Mouse (Mus musculus): ENCODE results near the gene Rcl1. TPM values are rescaled to one million over a fixed set of nuclear protein-coding genes. Genes with fewer than 3 reads are reported as not detected.

The Rcl1 gene
- polyA plus RNA-seq, 1 experiment from 2014 or later = 61.5 TPM

- Histone ChIP-seq H3K27me3 (no peaks in the 10 kb centered on the region), H3K4me3 (replicated peaks) (no peak overlapping the region), H3K36me3 (no peaks in the 10 kb centered on the region), H3K9me3 (no peaks in the 10 kb centered on the region), H3K27ac (no peak overlapping the region), H3K9ac (replicated peaks) (no peak overlapping the region), H3K4me1 (replicated peaks) (no peaks in the 10 kb centered on the region), H3K4me2 (no peak overlapping the region)
- WGBS = 57% methylated on average over 3 of the region's 3 CpGs
- no peak for ATAC-seq (ENCODE audit: insufficient number of reproducible peaks, insufficient read depth, low FRiP score, low TSS enrichment, low read depth)
Observed at GRCm38 (mm10) chr19:29155552-29155951, 54.4 kb downstream of the Rcl1 start.

- Histone ChIP-seq H3K9me3 (no peaks in the 10 kb centered on the region), H3K9ac (replicated peaks) (no peak overlapping the region), H3K27me3 (no peaks in the 10 kb centered on the region), H3K4me3 (replicated peaks) (no peak overlapping the region), H3K36me3 (no peaks in the 10 kb centered on the region), H3K27ac (no peak overlapping the region), H3K4me1 (replicated peaks) (no peaks in the 10 kb centered on the region), H3K4me2 (no peak overlapping the region)
- 55% methylated on average over 3 of the region's 3 CpGs for WGBS
- no peak for ATAC-seq (ENCODE audit: insufficient number of reproducible peaks, insufficient read depth, low FRiP score, low TSS enrichment, low read depth)
Observed at GRCm38 (mm10) chr19:29156417-29156816, 55.2 kb downstream of the Rcl1 start.

DNA sequence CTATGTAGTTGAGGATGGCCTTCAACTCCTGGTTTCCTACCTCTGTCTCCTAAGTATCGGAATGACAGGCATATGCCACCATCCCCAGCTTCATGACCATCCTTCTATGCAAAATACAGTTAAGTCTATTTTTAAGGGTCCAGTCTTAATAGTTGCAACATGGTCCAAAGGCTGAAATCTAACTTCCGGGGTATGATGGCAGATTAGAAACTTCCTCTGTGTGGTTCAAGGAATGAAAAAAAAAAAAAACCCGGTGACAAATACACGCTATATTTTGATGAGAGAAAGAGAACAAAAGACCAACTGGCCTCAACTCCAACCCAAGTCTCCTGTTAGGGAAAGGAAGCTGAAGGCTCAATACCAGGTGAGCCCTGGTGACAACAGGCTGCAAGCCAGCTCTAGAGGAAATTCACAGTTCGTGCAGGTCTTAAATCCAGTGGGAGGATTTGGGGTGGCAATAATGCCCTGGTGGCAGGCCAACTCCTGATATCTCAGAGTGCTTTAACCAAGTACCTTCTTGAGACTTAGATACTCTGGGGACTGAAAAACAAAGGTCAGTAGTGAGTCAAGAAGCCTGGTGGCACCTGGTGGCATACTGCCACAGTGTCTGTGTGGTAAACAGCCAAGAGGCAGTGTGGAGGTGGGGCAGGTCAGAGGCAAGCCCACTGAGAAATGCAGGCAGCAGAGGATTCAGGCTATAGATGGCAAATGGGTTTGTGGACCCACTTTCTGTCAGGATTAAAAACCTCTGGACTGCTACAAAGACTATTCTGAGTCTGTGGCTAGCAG, 56.7 kb downstream of the Rcl1 start:
- no peaks in the 10 kb centered on the region for H3K27me3 ChIP-seq
- ATAC-seq (ENCODE audit: insufficient number of reproducible peaks, insufficient read depth, low FRiP score, low TSS enrichment, low read depth) = no peak
- H3K36me3 ChIP-seq = no peaks in the 10 kb centered on the region
- H3K4me1 ChIP-seq (replicated peaks) = no peaks in the 10 kb centered on the region
- H3K9ac ChIP-seq (replicated peaks) = no peak overlapping the region
- H3K4me3 ChIP-seq (replicated peaks) = no peak overlapping the region
- no peak overlapping the region for H3K4me2 ChIP-seq
- WGBS = 91% methylated on average over 5 of the region's 5 CpGs
- no peak overlapping the region for H3K27ac ChIP-seq
- no peaks in the 10 kb centered on the region for H3K9me3 ChIP-seq

GRCm38 (mm10) chr19:29158486-29158885, 57.3 kb downstream of the Rcl1 start:
- ATAC-seq (ENCODE audit: insufficient number of reproducible peaks, insufficient read depth, low FRiP score, low TSS enrichment, low read depth) = no peak
- Histone ChIP-seq H3K4me3 (replicated peaks) (no peak overlapping the region), H3K9me3 (no peaks in the 10 kb centered on the region), H3K27me3 (no peaks in the 10 kb centered on the region), H3K27ac (no peak overlapping the region), H3K9ac (replicated peaks) (no peak overlapping the region), H3K4me1 (replicated peaks) (no peaks in the 10 kb centered on the region), H3K4me2 (no peak overlapping the region), H3K36me3 (no peaks in the 10 kb centered on the region)
- 76% methylated on average over 3 of the region's 3 CpGs for WGBS

DNA sequence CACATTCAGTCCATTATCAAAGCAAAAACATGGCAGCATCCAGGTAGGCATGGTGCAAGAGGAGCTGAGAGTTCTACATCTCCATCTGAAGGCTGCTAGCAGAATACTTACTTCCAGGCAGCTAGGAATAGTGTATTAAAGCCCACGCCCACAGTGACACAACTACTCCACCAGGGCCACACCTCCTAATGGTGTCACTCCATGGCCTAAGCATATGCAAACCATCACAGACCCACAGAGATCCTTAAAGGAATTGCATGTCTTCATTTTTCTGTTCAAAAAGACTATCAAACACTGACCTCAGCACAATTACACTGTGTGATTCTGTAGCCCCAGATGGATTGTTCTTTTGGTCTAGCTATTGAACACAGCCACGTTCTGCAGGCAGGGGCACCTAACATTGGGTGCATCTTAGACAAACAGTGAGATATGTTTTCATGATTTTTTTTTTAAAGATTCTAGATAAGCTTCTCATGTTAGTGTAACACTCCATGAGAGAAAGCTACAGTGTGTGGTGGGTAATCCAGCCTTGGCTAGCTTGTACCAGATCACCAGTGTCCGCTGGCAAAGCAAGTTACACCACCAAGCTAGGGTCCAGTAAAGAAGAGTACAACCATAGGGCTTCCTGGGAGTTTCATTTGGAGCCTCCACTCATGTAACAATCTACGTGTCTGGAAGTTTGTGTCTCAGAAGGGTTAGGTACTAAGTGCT, 62.8 kb downstream of the Rcl1 start:
- no peak overlapping the region for H3K9ac ChIP-seq (replicated peaks)

DNA sequence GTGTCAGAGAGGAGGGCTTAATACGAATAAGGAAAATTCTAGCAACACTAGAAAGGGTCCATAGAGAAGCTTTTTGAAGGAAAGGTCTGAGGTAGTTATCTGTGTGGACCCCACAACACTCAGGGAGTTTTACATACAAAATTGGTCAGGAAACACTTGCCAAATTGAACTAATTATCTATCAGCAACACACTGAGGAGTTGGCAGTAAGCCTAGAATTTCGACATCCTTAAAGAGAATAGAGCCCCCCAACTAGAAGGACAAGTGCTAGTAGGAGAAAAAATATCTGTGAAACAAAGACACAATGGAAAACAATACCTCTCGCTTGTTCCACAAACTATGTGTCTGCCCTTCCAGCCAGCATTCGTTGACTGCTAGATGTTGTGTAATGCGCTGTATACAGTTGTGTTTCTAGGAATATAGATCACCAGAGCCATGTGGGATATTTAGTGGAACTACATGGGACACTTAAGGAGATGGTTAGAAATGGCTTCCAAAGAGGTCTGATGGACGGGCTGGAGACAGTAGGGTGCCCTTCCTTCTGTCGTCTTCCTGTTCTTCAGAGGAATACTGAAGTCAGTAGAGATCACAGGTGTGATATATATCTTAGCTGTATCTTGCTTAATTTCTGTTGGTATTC, 63.5 kb downstream of the Rcl1 start:
- no peak overlapping the region for H3K4me2 ChIP-seq
- no peak overlapping the region for H3K4me3 ChIP-seq (replicated peaks)
- no peaks in the 10 kb centered on the region for H3K27me3 ChIP-seq
- H3K4me1 ChIP-seq (replicated peaks) = no peaks in the 10 kb centered on the region
- no peak overlapping the region for H3K27ac ChIP-seq
- WGBS = 86% methylated on average over 7 of the region's 7 CpGs
- H3K9ac ChIP-seq (replicated peaks) = no peak overlapping the region
- no peaks in the 10 kb centered on the region for H3K36me3 ChIP-seq
- no peak for ATAC-seq (ENCODE audit: insufficient number of reproducible peaks, insufficient read depth, low FRiP score, low TSS enrichment, low read depth)
- no peaks in the 10 kb centered on the region for H3K9me3 ChIP-seq

More for the DNA sequence above, 62.8 kb downstream of the Rcl1 start:
- ATAC-seq (ENCODE audit: insufficient number of reproducible peaks, insufficient read depth, low FRiP score, low TSS enrichment, low read depth) = no peak
- Histone ChIP-seq H3K27me3 (no peaks in the 10 kb centered on the region), H3K4me2 (no peak overlapping the region), H3K27ac (no peak overlapping the region), H3K4me3 (replicated peaks) (no peak overlapping the region), H3K4me1 (replicated peaks) (no peaks in the 10 kb centered on the region), H3K9me3 (no peaks in the 10 kb centered on the region), H3K36me3 (no peaks in the 10 kb centered on the region)
- 89% methylated on average over 4 of the region's 4 CpGs for WGBS

DNA sequence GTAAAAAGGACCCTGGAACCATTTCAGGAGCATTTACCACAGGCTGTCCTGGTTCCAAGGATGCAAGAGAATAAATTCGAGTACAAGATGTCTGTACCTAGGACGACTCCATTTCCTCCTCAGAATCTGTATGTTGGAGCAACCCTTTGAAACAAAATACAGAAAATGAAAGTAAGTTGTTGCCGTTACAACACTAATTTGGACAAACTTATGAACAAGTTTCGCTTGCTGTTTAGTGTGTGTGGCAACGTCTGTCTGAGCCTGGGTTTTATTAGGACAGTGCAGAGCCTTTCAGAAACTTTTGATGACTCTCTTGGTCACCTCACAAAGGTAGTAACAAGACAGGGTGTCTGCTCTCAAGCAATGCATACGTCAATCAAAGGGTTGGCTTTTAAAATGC, 66.8 kb downstream of the Rcl1 start:
- Histone ChIP-seq H3K9me3 (no peaks in the 10 kb centered on the region), H3K27me3 (no peaks in the 10 kb centered on the region), H3K27ac (no peak overlapping the region), H3K4me3 (replicated peaks) (no peak overlapping the region), H3K4me2 (no peak overlapping the region), H3K36me3 (no peaks in the 10 kb centered on the region), H3K4me1 (replicated peaks) (no peaks in the 10 kb centered on the region), H3K9ac (replicated peaks) (no peak overlapping the region)
- ATAC-seq (ENCODE audit: insufficient number of reproducible peaks, insufficient read depth, low FRiP score, low TSS enrichment, low read depth) = no peak
- 77% methylated on average over 6 of the region's 6 CpGs for WGBS

- WGBS = 84% methylated on average over 4 of the region's 4 CpGs
- Histone ChIP-seq H3K4me3 (replicated peaks) (no peak overlapping the region), H3K36me3 (no peaks in the 10 kb centered on the region), H3K4me1 (replicated peaks) (peaks cover 5% of the 10 kb centered on the region; the same call in 1 of the 2 replicates), H3K4me2 (no peak overlapping the region), H3K9ac (replicated peaks) (no peak overlapping the region), H3K27me3 (no peaks in the 10 kb centered on the region), H3K9me3 (peaks cover 6% of the 10 kb centered on the region; the same call in 1 of the 2 replicates), H3K27ac (no peak overlapping the region)
- ATAC-seq (ENCODE audit: insufficient number of reproducible peaks, insufficient read depth, low FRiP score, low TSS enrichment, low read depth) = no peak
Observed at GRCm38 (mm10) chr19:29180336-29180735, 79.2 kb downstream of the Rcl1 start.

GRCm38 (mm10) chr19:29182166-29182565, 81.0 kb downstream of the Rcl1 start:
- Histone ChIP-seq H3K4me2 (no peak overlapping the region), H3K4me1 (replicated peaks) (peaks cover 5% of the 10 kb centered on the region; the same call in 1 of the 2 replicates), H3K27me3 (no peaks in the 10 kb centered on the region), H3K4me3 (replicated peaks) (no peak overlapping the region), H3K27ac (no peak overlapping the region), H3K9ac (replicated peaks) (no peak overlapping the region), H3K36me3 (no peaks in the 10 kb centered on the region), H3K9me3 (peaks cover 6% of the 10 kb centered on the region; the same call in 1 of the 2 replicates)
- no peak for ATAC-seq (ENCODE audit: insufficient number of reproducible peaks, insufficient read depth, low FRiP score, low TSS enrichment, low read depth)
- 84% methylated on average over 5 of the region's 5 CpGs for WGBS

DNA sequence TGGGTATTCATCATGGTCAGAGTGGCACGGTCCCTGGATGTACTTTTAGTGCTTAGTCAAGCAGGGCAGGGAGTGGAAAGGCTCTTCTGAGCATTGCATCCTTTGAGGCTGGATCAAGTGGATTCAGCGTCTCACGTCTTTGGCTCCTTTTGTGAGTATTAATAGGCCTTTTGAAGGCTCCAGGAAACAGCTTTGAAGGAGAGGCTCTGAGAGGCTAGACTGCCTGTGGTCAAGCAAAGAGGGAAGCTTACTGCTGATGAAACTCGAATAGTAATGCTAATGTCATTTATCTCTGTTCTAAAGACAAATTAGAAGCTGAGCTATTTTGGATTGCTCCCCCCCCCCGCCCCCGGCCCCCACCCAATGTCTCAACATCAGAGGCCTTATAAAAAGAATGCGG, 83.9 kb downstream of the Rcl1 start:
- peaks cover 5% of the 10 kb centered on the region; the same call in 1 of the 2 replicates for H3K4me1 ChIP-seq (replicated peaks)
- 51% methylated on average over 7 of the region's 7 CpGs for WGBS
- H3K36me3 ChIP-seq = no peaks in the 10 kb centered on the region
- H3K4me2 ChIP-seq = peak overlapping the region; percentile 10
- no peak overlapping the region for H3K9ac ChIP-seq (replicated peaks)
- no peaks in the 10 kb centered on the region for H3K9me3 ChIP-seq
- H3K27me3 ChIP-seq = no peaks in the 10 kb centered on the region
- no peak overlapping the region for H3K27ac ChIP-seq
- no peak overlapping the region for H3K4me3 ChIP-seq (replicated peaks)
- no peak for ATAC-seq (ENCODE audit: insufficient number of reproducible peaks, insufficient read depth, low FRiP score, low TSS enrichment, low read depth)

GRCm38 (mm10) chr19:29185552-29186232, 84.5 kb downstream of the Rcl1 start:
- H3K27ac ChIP-seq = no peak overlapping the region
- no peaks in the 10 kb centered on the region for H3K36me3 ChIP-seq
- no peak for ATAC-seq (ENCODE audit: insufficient number of reproducible peaks, insufficient read depth, low FRiP score, low TSS enrichment, low read depth)
- 0 out of 2 replicates have a peak overlapping the region, but pooled peaks have one; percentile 10 for H3K4me2 ChIP-seq
- WGBS = 59% methylated on average over 9 of the region's 9 CpGs
- no peak overlapping the region for H3K9ac ChIP-seq (replicated peaks)
- H3K9me3 ChIP-seq = no peaks in the 10 kb centered on the region
- no peak overlapping the region for H3K4me3 ChIP-seq (replicated peaks)
- peaks cover 5% of the 10 kb centered on the region; the same call in 1 of the 2 replicates for H3K4me1 ChIP-seq (replicated peaks)
- H3K27me3 ChIP-seq = no peaks in the 10 kb centered on the region
